Mouse (Mus musculus) myocyte (in vitro differentiated cells): ENCODE results near the gene Gabarap. TPM values are rescaled to one million over a fixed set of nuclear protein-coding genes. Genes with fewer than 3 reads are reported as not detected.
A peak's percentile ranks its signal among the peaks of the same experiment; 100 is the strongest.

ENCODE experiments used
- H3K27me3 ChIP-seq: one replicate; pipeline ENCODE4 v1.6.1; 2011; ENCODE audit not compliant: control insufficient read depth, insufficient read depth, insufficient read length
- H3K36me3 ChIP-seq: one replicate; pipeline ENCODE4 v1.6.1; 2011; ENCODE audit not compliant: control insufficient read depth, insufficient read depth
- H3K4me2 ChIP-seq: one replicate; pipeline ENCODE4 v1.6.1; 2011; ENCODE audit warnings: low read depth, control low read depth
- H3K4me3 ChIP-seq: one replicate; pipeline ENCODE4 v1.5.1; 2011; ENCODE audit warnings: mild to moderate bottlenecking, control low read depth, moderate library complexity
- H3K79me2 ChIP-seq: one replicate; pipeline ENCODE4 v1.6.1; 2011; ENCODE audit not compliant: control insufficient read depth, insufficient read depth
- H3ac ChIP-seq: one replicate; pipeline ENCODE4 v1.6.1; 2011; ENCODE audit not compliant: control insufficient read depth, insufficient read length
- CEBPB ChIP-seq: IDR thresholded peaks from 2 replicates; pipeline ENCODE4 v1.6.1; 2011; ENCODE audit warnings: mild to moderate bottlenecking, moderate library complexity; ENCODE audit not compliant: poor library complexity, insufficient read depth, severe bottlenecking
- E2F4 ChIP-seq: IDR thresholded peaks from one replicate; pipeline ENCODE4 v1.6.1; 2011; ENCODE audit warnings: mild to moderate bottlenecking, control low read depth, moderate library complexity; ENCODE audit not compliant: insufficient read depth
- MAX ChIP-seq: IDR thresholded peaks from one replicate; pipeline ENCODE4 v1.6.1; 2011; ENCODE audit warnings: low read depth, mild to moderate bottlenecking, control low read depth
- MYOD1 ChIP-seq, 3 experiments: IDR thresholded peaks; one replicate each; pipeline ENCODE4 v1.6.1; 2011; ENCODE audit warnings: control low read depth in 2 of 3, low read depth in 2 of 3, mild to moderate bottlenecking in 2 of 3, moderate library complexity in 1 of 3; ENCODE audit not compliant: insufficient read length in 2 of 3, control insufficient read depth in 1 of 3
- MYOG ChIP-seq, 3 experiments: IDR thresholded peaks; one replicate each; pipeline ENCODE4 v1.6.1; 2011; ENCODE audit warnings: control low read depth in 2 of 3, low read depth in 2 of 3, mild to moderate bottlenecking in 2 of 3; ENCODE audit not compliant: insufficient read length in 2 of 3, control insufficient read depth in 1 of 3, insufficient read depth in 1 of 3
- POLR2A ChIP-seq: IDR thresholded peaks from one replicate; pipeline ENCODE4 v1.6.1; 2011; ENCODE audit warnings: low read depth, mild to moderate bottlenecking, control low read depth, moderate library complexity; ENCODE audit not compliant: insufficient read length
- POLR2AphosphoS2 ChIP-seq: IDR thresholded peaks from one replicate; pipeline ENCODE4 v1.6.1; 2011; ENCODE audit warnings: low read depth, control low read depth; ENCODE audit not compliant: insufficient read length
- REST ChIP-seq: IDR thresholded peaks from one replicate; pipeline ENCODE4 v1.6.1; 2011; ENCODE audit warnings: mild to moderate bottlenecking, control low read depth, moderate library complexity; ENCODE audit not compliant: insufficient read depth, insufficient read length
- SRF ChIP-seq: IDR thresholded peaks from one replicate; pipeline ENCODE4 v1.6.1; 2011; ENCODE audit warnings: low read depth; ENCODE audit not compliant: control insufficient read depth, insufficient read length
- TCF12 ChIP-seq: IDR thresholded peaks from one replicate; pipeline ENCODE4 v1.6.1; 2011; ENCODE audit warnings: mild to moderate bottlenecking, control low read depth; ENCODE audit not compliant: poor library complexity, insufficient read depth, severe bottlenecking
- TCF3 ChIP-seq: IDR thresholded peaks from one replicate; pipeline ENCODE4 v1.6.1; 2011; ENCODE audit warnings: low read depth, control low read depth; ENCODE audit not compliant: insufficient read length
- USF1 ChIP-seq: IDR thresholded peaks from one replicate; pipeline ENCODE4 v1.6.1; 2011; ENCODE audit warnings: low read depth, mild to moderate bottlenecking, control low read depth, moderate library complexity
- polyA plus RNA-seq: library from polyadenylated mRNA; unstranded; fragments of >200 nt; fragmentation: generic; extraction: Trizol; gene quantifications from one replicate; pipeline ENCODE4 v1.2.1, GENCODE M21; 2012; ENCODE audit warnings: missing spikeins

The Gabarap gene
- polyA plus RNA-seq, 1 experiment, result 530 TPM

- peak in 2 of 3 experiments; percentile 26 to 54 for TF ChIP-seq MYOG (IDR thresholded peaks at IDR 0.05; ENCODE audit: control insufficient read depth in 1 of 3, insufficient read depth in 1 of 3, insufficient read length in 2 of 3, low read depth in 2 of 3)
- peak in 1 of 3 experiments; percentile 35 for TF ChIP-seq MYOD1 (IDR thresholded peaks at IDR 0.05; ENCODE audit: control insufficient read depth in 1 of 3, insufficient read length in 2 of 3, low read depth in 2 of 3)
- no peak for TF ChIP-seq TCF12
- no peak for TF ChIP-seq TCF3
- TF ChIP-seq CEBPB, result no peak
- peak; percentile 94 for TF ChIP-seq POLR2AphosphoS2
- peak; percentile 94 for TF ChIP-seq POLR2A
- H3K36me3 ChIP-seq, result peaks cover 33% of the 10 kb centered on the region
- H3K4me3 ChIP-seq, result peak overlapping the region; percentile 100
These were observed 6.1 kb downstream of the Gabarap start for GRCm38 (mm10) chr11:69997070-69997509.

GRCm38 (mm10) chr11:69998567-69999491 is 7.9 kb downstream of the Gabarap start:
- Histone ChIP-seq H3K4me2 (no peak overlapping the region), H3K4me3 (no peak overlapping the region), H3K27me3 (no peaks in the 10 kb centered on the region), H3ac (no peak overlapping the region), H3K79me2 (peaks cover 65% of the 10 kb centered on the region), H3K36me3 (peaks cover 32% of the 10 kb centered on the region)
- TF ChIP-seq TCF12, result no peak
- no peak for TF ChIP-seq MYOD1 (IDR thresholded peaks at IDR 0.05; ENCODE audit: control insufficient read depth in 1 of 3, insufficient read length in 2 of 3, low read depth in 2 of 3)
- TF ChIP-seq TCF3, result no peak
- no peak for TF ChIP-seq MAX
- TF ChIP-seq POLR2A, result no peak
- TF ChIP-seq SRF, result no peak
- TF ChIP-seq CEBPB, result no peak
- no peak for TF ChIP-seq POLR2AphosphoS2
- TF ChIP-seq E2F4, result no peak
- no peak for TF ChIP-seq REST
- no peak for TF ChIP-seq MYOG (IDR thresholded peaks at IDR 0.05; ENCODE audit: control insufficient read depth in 1 of 3, insufficient read depth in 1 of 3, insufficient read length in 2 of 3, low read depth in 2 of 3)
- no peak for TF ChIP-seq USF1

More at GRCm38 (mm10) chr11:69997070-69997509, 6.1 kb downstream of the Gabarap start:
- H3K27me3 ChIP-seq, result no peaks in the 10 kb centered on the region
- H3K4me2 ChIP-seq, result peak overlapping the region; percentile 74
- H3ac ChIP-seq, result peak overlapping the region; percentile 77
- H3K79me2 ChIP-seq, result peaks cover 63% of the 10 kb centered on the region

GRCm38 (mm10) chr11:69999666-70000065 is 8.7 kb downstream of the Gabarap start:
- H3ac ChIP-seq, result no peak overlapping the region
- H3K4me3 ChIP-seq, result peak overlapping the region; percentile 72
- peaks cover 64% of the 10 kb centered on the region for H3K79me2 ChIP-seq
- H3K27me3 ChIP-seq, result no peaks in the 10 kb centered on the region
- H3K4me2 ChIP-seq, result peak overlapping the region; percentile 38
- no peak for TF ChIP-seq E2F4
- TF ChIP-seq REST, result no peak
- no peak for TF ChIP-seq MYOG (IDR thresholded peaks at IDR 0.05; ENCODE audit: control insufficient read depth in 1 of 3, insufficient read depth in 1 of 3, insufficient read length in 2 of 3, low read depth in 2 of 3)
- no peak for TF ChIP-seq MYOD1 (IDR thresholded peaks at IDR 0.05; ENCODE audit: control insufficient read depth in 1 of 3, insufficient read length in 2 of 3, low read depth in 2 of 3)
- no peak for TF ChIP-seq SRF
- TF ChIP-seq TCF3, result no peak
- no peak for TF ChIP-seq POLR2A
- TF ChIP-seq USF1, result no peak
- TF ChIP-seq CEBPB, result no peak
- TF ChIP-seq POLR2AphosphoS2, result no peak
- TF ChIP-seq MAX, result no peak
- no peak for TF ChIP-seq TCF12
- peaks cover 24% of the 10 kb centered on the region for H3K36me3 ChIP-seq

- TF ChIP-seq MAX (peak; percentile 30), TCF12 (no peak), MYOD1 (IDR thresholded peaks at IDR 0.05; ENCODE audit: control insufficient read depth in 1 of 3, insufficient read length in 2 of 3, low read depth in 2 of 3) (peak in 1 of 3 experiments; percentile 18), REST (no peak), SRF (peak; percentile 74), POLR2A (peak; percentile 99), USF1 (peak; percentile 99), E2F4 (no peak), CEBPB (0 out of 2 replicates have a peak, but pooled peaks have one; percentile 4), MYOG (IDR thresholded peaks at IDR 0.05; ENCODE audit: control insufficient read depth in 1 of 3, insufficient read depth in 1 of 3, insufficient read length in 2 of 3, low read depth in 2 of 3) (peak in 1 of 3 experiments; percentile 61), POLR2AphosphoS2 (peak; percentile 100), TCF3 (no peak)
- Histone ChIP-seq H3K36me3 (peaks cover 25% of the 10 kb centered on the region), H3K79me2 (peaks cover 61% of the 10 kb centered on the region)
These were observed 9.5 kb downstream of the Gabarap start, which contains the start of gene Dvl2 for GRCm38 (mm10) chr11:70000396-70000898. Gene Dvl2 (plus strand): TSS chr11:70000595.

More at GRCm38 (mm10) chr11:70000396-70000898, 9.5 kb downstream of the Gabarap start, which contains the start of gene Dvl2:
- H3K27me3 ChIP-seq, result no peaks in the 10 kb centered on the region
- H3K4me3 ChIP-seq, result peak within 1 kb of the TSS; percentile 72
- peak within 1 kb of the TSS; percentile 95 for H3K4me2 ChIP-seq
- peak within 1 kb of the TSS; percentile 49 for H3ac ChIP-seq
